Mouse (Mus musculus) forebrain, embryonic 10.5 days (tissue): ENCODE data around the gene Tmem259. TPM values are rescaled to one million over a fixed set of nuclear protein-coding genes. Genes with fewer than 3 reads are reported as not detected.

ENCODE experiments used
- DNase-seq: peaks from one replicate; pipeline ENCODE4 v3.0.0-alpha.2; 2017; ENCODE audit warnings: low spot score; ENCODE audit errors: extremely low spot score
- H3K27ac ChIP-seq: fragments of 300-500 bp; sonication (generic); 2 replicates; pipeline ENCODE4 v1.5.1; 2016; ENCODE audit warnings: mild to moderate bottlenecking
- H3K27me3 ChIP-seq: fragments of 300-500 bp; sonication (generic); 2 replicates; pipeline ENCODE4 v1.6.1; 2016; ENCODE audit warnings: mild to moderate bottlenecking; ENCODE audit not compliant: poor library complexity, severe bottlenecking
- H3K36me3 ChIP-seq: fragments of 300-500 bp; sonication (generic); replicated peaks from 2 replicates; pipeline ENCODE4 v1.6.1; 2016; ENCODE audit warnings: mild to moderate bottlenecking, moderate library complexity
- H3K4me1 ChIP-seq: fragments of 300-500 bp; sonication (generic); 2 replicates; pipeline ENCODE4 v1.6.1; 2016
- H3K4me3 ChIP-seq: fragments of 300-500 bp; sonication (generic); 2 replicates; pipeline ENCODE4 v1.5.1; 2016; ENCODE audit warnings: mild to moderate bottlenecking, moderate library complexity
- H3K9me3 ChIP-seq: fragments of 300-500 bp; sonication (generic); 2 replicates; pipeline ENCODE4 v1.6.1; 2016; ENCODE audit warnings: mild to moderate bottlenecking, moderate library complexity
- WGBS: fragments of 180-500 bp; shearing (Covaris S2); methylation state at CpG from one replicate; pipeline ENCODE4 v1.1.7; 2016; 5-methylcytosine and 5-hydroxymethylcytosine counted together
- polyA plus RNA-seq: library from polyadenylated mRNA; unstranded; fragments of >200 nt; fragmentation: Nextera tagmentation; extraction: Ambion mirVana; gene quantifications from 2 replicates; pipeline ENCODE4 v1.2.1, GENCODE M21; 2016

Gene Tmem259
- polyA plus RNA-seq, 1 experiment from 2014 or later: 8.4 TPM

GRCm38 (mm10) chr10:80013609-80014008 lies 29.5 kb upstream of the Tmem259 start:
- Histone ChIP-seq H3K4me3 (0 out of 2 replicates have a peak overlapping the region, but pooled peaks have one; percentile 3), H3K9me3 (peaks cover 23% of the 10 kb centered on the region), H3K27me3 (peaks cover 70% of the 10 kb centered on the region)

GRCm38 (mm10) chr10:80011740-80012139 lies 27.6 kb upstream of the Tmem259 start:
- peaks cover 23% of the 10 kb centered on the region for H3K9me3 ChIP-seq
- no peak for DNase-seq
- H3K4me1 ChIP-seq: peaks cover 22% of the 10 kb centered on the region; the same call in 1 of the 2 replicates
- WGBS: 90% methylated on average over 6 of the region's 6 CpGs
- no peak overlapping the region for H3K27ac ChIP-seq
- peaks cover 54% of the 10 kb centered on the region for H3K27me3 ChIP-seq
- H3K36me3 ChIP-seq: peaks cover 20% of the 10 kb centered on the region
- H3K4me3 ChIP-seq: no peak overlapping the region

More at GRCm38 (mm10) chr10:80013609-80014008, 29.5 kb upstream of the Tmem259 start:
- H3K36me3 ChIP-seq: peaks cover 20% of the 10 kb centered on the region
- no peak overlapping the region for H3K27ac ChIP-seq
- no peak for DNase-seq
- peaks cover 26% of the 10 kb centered on the region for H3K4me1 ChIP-seq
- 28% methylated on average over 25 of the region's 25 CpGs for WGBS

- Histone ChIP-seq H3K4me3 (no peak overlapping the region), H3K27me3 (peaks cover 63% of the 10 kb centered on the region), H3K4me1 (peaks cover 26% of the 10 kb centered on the region), H3K36me3 (no peaks in the 10 kb centered on the region), H3K27ac (no peak overlapping the region), H3K9me3 (no peaks in the 10 kb centered on the region)
- 93% methylated on average over 8 of the region's 8 CpGs for WGBS
- no peak for DNase-seq
These were observed 20.1 kb upstream of the Tmem259 start for GRCm38 (mm10) chr10:80004233-80004705.

GRCm38 (mm10) chr10:80003374-80004232 lies 19.5 kb upstream of the Tmem259 start:
- 63% methylated on average over 9 of the region's 9 CpGs for WGBS
- H3K36me3 ChIP-seq: no peaks in the 10 kb centered on the region
- H3K4me3 ChIP-seq: 0 out of 2 replicates have a peak overlapping the region, but pooled peaks have one; percentile 5
- H3K4me1 ChIP-seq: peaks cover 26% of the 10 kb centered on the region
- DNase-seq: no peak
- H3K27ac ChIP-seq: no peak overlapping the region
- no peaks in the 10 kb centered on the region for H3K9me3 ChIP-seq
- peaks cover 70% of the 10 kb centered on the region for H3K27me3 ChIP-seq

GRCm38 (mm10) chr10:80002829-80003228 lies 18.7 kb upstream of the Tmem259 start:
- peaks cover 78% of the 10 kb centered on the region for H3K27me3 ChIP-seq
- no peak overlapping the region for H3K27ac ChIP-seq
- no peaks in the 10 kb centered on the region for H3K36me3 ChIP-seq
- 21% methylated on average over 21 of the region's 21 CpGs for WGBS
- DNase-seq: no peak
- peak overlapping the region; percentile 5; the same call in 1 of the 2 replicates for H3K4me3 ChIP-seq
- no peaks in the 10 kb centered on the region for H3K9me3 ChIP-seq
- H3K4me1 ChIP-seq: peaks cover 33% of the 10 kb centered on the region

- no peaks in the 10 kb centered on the region for H3K36me3 ChIP-seq
- peaks cover 38% of the 10 kb centered on the region for H3K4me1 ChIP-seq
- no peak overlapping the region for H3K4me3 ChIP-seq
- H3K27ac ChIP-seq: no peak overlapping the region
- WGBS: 77% methylated on average over 9 of the region's 9 CpGs
- H3K9me3 ChIP-seq: no peaks in the 10 kb centered on the region
- no peak for DNase-seq
- peaks cover 82% of the 10 kb centered on the region for H3K27me3 ChIP-seq
These were observed 17.8 kb upstream of the Tmem259 start for GRCm38 (mm10) chr10:80001945-80002344.

- Histone ChIP-seq H3K27ac (peak overlapping the region; percentile 79), H3K27me3 (peaks cover 54% of the 10 kb centered on the region)
These were observed 13.7 kb upstream of the Tmem259 start for GRCm38 (mm10) chr10:79997819-79998218.

GRCm38 (mm10) chr10:79997034-79997760 lies 13.1 kb upstream of the Tmem259 start:
- Histone ChIP-seq H3K9me3 (0 out of 2 replicates have a peak, but pooled peaks cover under 1% of the 10 kb centered on the region), H3K4me1 (peaks cover 32% of the 10 kb centered on the region), H3K4me3 (peak overlapping the region; percentile 65), H3K27me3 (peaks cover 48% of the 10 kb centered on the region), H3K36me3 (peaks cover 28% of the 10 kb centered on the region), H3K27ac (peak overlapping the region; percentile 79)
- under 1% methylated on average over 35 of the region's 35 CpGs for WGBS
- DNase-seq: peak; percentile 92

More at GRCm38 (mm10) chr10:79997819-79998218, 13.7 kb upstream of the Tmem259 start:
- no peaks in the 10 kb centered on the region for H3K9me3 ChIP-seq
- WGBS: 6% methylated on average over 15 of the region's 15 CpGs
- H3K4me1 ChIP-seq: peaks cover 38% of the 10 kb centered on the region
- peak overlapping the region; percentile 65 for H3K4me3 ChIP-seq
- peaks cover 22% of the 10 kb centered on the region for H3K36me3 ChIP-seq
- no peak for DNase-seq

- Histone ChIP-seq H3K4me3 (peak within 1 kb of the TSS; percentile 65), H3K4me1 (peaks cover 28% of the 10 kb centered on the region), H3K27ac (peak within 1 kb of the TSS; percentile 79), H3K27me3 (peaks cover 41% of the 10 kb centered on the region), H3K9me3 (peaks cover 7% of the 10 kb centered on the region; the same call in 1 of the 2 replicates), H3K36me3 (peaks cover 36% of the 10 kb centered on the region)
- under 1% methylated on average over 34 of the region's 34 CpGs for WGBS
- DNase-seq: peak; percentile 95
These were observed 12.3 kb upstream of the Tmem259 start, which contains the start of gene Abca7 for GRCm38 (mm10) chr10:79996272-79997033. Abca7 (plus strand) TSS chr10:79996494.

- Histone ChIP-seq H3K27ac (peak overlapping the region; percentile 79; the same call in 1 of the 2 replicates), H3K4me3 (peak overlapping the region; percentile 65; the same call in 1 of the 2 replicates)
- WGBS: 93% methylated on average over 1 of the region's 1 CpGs
These were observed 11.5 kb upstream of the Tmem259 start for GRCm38 (mm10) chr10:79995636-79996035.

GRCm38 (mm10) chr10:79994397-79995115 lies 10.4 kb upstream of the Tmem259 start:
- Histone ChIP-seq H3K4me3 (no peak overlapping the region), H3K9me3 (peaks cover 14% of the 10 kb centered on the region; the same call in 1 of the 2 replicates), H3K4me1 (peaks cover 35% of the 10 kb centered on the region), H3K36me3 (peaks cover 44% of the 10 kb centered on the region), H3K27me3 (peaks cover 40% of the 10 kb centered on the region), H3K27ac (no peak overlapping the region)
- DNase-seq: no peak
- 92% methylated on average over 16 of the region's 16 CpGs for WGBS

More at GRCm38 (mm10) chr10:79995636-79996035, 11.5 kb upstream of the Tmem259 start:
- Histone ChIP-seq H3K27me3 (peaks cover 40% of the 10 kb centered on the region), H3K36me3 (peaks cover 44% of the 10 kb centered on the region), H3K4me1 (peaks cover 28% of the 10 kb centered on the region), H3K9me3 (peaks cover 14% of the 10 kb centered on the region; the same call in 1 of the 2 replicates)
- no peak for DNase-seq
